Mouse (Mus musculus) forebrain, postnatal 0 days (tissue): ENCODE measurements at regions not wholly inside any gene's neighbourhood (a gene's known extent, or its start where the extent isn't known, plus 50 kb on each side); places are given as distances from the start of the nearest gene placed in this dataset.

ENCODE experiments used
- ATAC-seq: fragments of 200-750 bp; cut with Nextera tagmentation; 2 replicates; pipeline ENCODE4 v1.8.0; 2017; ENCODE audit warnings: mild to moderate bottlenecking, moderate library complexity
- DNase-seq: peaks from one replicate; pipeline ENCODE4 v3.0.0-alpha.2; 2015
- H3K27ac ChIP-seq: fragments of 300-500 bp; sonication (generic); 2 replicates; pipeline ENCODE4 v1.5.1; 2014; ENCODE audit warnings: low read depth, mild to moderate bottlenecking, antibody characterized with exemption, low read length, moderate library complexity, mixed read lengths
- H3K27me3 ChIP-seq: fragments of 300-500 bp; sonication (generic); 2 replicates; pipeline ENCODE4 v1.6.1; 2014; ENCODE audit warnings: mild to moderate bottlenecking, low read length, mixed read lengths; ENCODE audit not compliant: insufficient read depth
- H3K36me3 ChIP-seq: fragments of 300-500 bp; sonication (generic); 2 replicates; pipeline ENCODE4 v1.6.1; 2014; ENCODE audit warnings: mild to moderate bottlenecking, moderate library complexity; ENCODE audit not compliant: insufficient read depth
- H3K4me1 ChIP-seq: fragments of 300-500 bp; sonication (generic); 2 replicates; pipeline ENCODE4 v1.6.1; 2014; ENCODE audit warnings: antibody characterized with exemption; ENCODE audit not compliant: insufficient read depth
- H3K4me2 ChIP-seq: fragments of 300-500 bp; sonication (generic); 2 replicates; pipeline ENCODE4 v1.6.1; 2014; ENCODE audit warnings: low read depth, mild to moderate bottlenecking, moderate library complexity
- H3K4me3 ChIP-seq: fragments of 300-500 bp; sonication (generic); 2 replicates; pipeline ENCODE4 v1.5.1; 2014; ENCODE audit warnings: low read depth, low read length, mixed read lengths
- H3K9ac ChIP-seq: fragments of 300-500 bp; sonication (generic); 2 replicates; pipeline ENCODE4 v1.6.1; 2014; ENCODE audit warnings: mild to moderate bottlenecking
- H3K9me3 ChIP-seq: fragments of 300-500 bp; sonication (generic); 2 replicates; pipeline ENCODE4 v1.6.1; 2016; ENCODE audit warnings: low read length
- CTCF ChIP-seq: sonication (generic); IDR thresholded peaks from 2 replicates; pipeline ENCODE4 v1.5.1; 2016; ENCODE audit warnings: antibody characterized with exemption, control low read depth, low read depth
- WGBS: fragments of 180-500 bp; shearing (Covaris S2); extraction: QIAGEN DNeasy Blood & Tissue Kit; methylation state at CpG from one replicate; pipeline ENCODE4 v1.1.7; 2014; 5-methylcytosine and 5-hydroxymethylcytosine counted together

DNA sequence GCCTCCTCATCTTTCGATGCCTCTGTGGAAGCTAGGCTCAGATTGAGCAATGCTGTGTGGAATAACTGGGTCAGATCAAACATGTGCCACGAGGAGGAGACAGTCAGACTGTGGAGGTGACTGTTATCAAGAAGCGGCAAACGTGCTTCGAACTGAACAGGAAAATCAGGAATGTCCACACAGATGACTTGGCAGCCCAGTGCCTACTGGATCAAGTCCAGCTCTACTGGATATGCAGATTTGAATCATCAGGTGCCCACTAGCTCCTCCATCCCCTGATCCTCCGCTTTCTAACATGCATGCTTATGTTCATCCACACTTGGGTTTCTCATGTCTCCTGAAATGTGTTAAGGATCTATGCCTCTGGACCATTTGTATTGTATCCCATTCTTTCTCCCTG lies 79.7 kb downstream of the Klf4 start:
- no peaks in the 10 kb centered on the region for H3K4me1 ChIP-seq
- no peak overlapping the region for H3K4me3 ChIP-seq
- H3K9me3 ChIP-seq: no peaks in the 10 kb centered on the region
- WGBS: 83% methylated on average over 6 of the region's 6 CpGs
- no peak for TF ChIP-seq CTCF
- H3K27ac ChIP-seq: no peak overlapping the region
- H3K4me2 ChIP-seq: no peak overlapping the region
- no peak overlapping the region for H3K9ac ChIP-seq
- H3K36me3 ChIP-seq: no peaks in the 10 kb centered on the region
- ATAC-seq (no peak), DNase-seq (no peak)
- H3K27me3 ChIP-seq: no peaks in the 10 kb centered on the region

DNA sequence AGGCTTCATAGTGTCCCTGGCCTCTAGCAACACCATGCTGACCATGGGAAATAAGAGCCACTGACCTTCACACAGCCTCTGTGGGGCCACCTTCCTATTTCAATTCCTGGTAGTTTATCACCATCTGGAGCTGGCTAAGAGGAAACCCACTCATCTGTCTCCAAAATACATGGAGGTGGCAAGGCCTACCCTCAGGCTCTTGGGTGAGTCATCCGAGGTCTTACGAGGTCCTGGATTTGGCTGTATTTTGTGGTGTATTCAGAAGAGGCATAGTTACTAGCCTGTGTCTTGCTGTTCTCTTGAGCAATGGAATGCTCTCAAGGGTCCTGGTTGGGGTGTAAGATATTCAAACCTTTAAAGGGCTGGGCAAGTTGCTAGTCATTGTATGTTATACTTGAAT lies 80.6 kb downstream of the Klf4 start:
- Histone ChIP-seq H3K4me1 (no peaks in the 10 kb centered on the region), H3K9me3 (no peaks in the 10 kb centered on the region), H3K9ac (no peak overlapping the region), H3K4me3 (no peak overlapping the region), H3K36me3 (no peaks in the 10 kb centered on the region), H3K4me2 (no peak overlapping the region), H3K27ac (no peak overlapping the region), H3K27me3 (no peaks in the 10 kb centered on the region)
- TF ChIP-seq CTCF: no peak
- 98% methylated on average over 2 of the region's 2 CpGs for WGBS
- no peak for ATAC-seq
- DNase-seq: no peak

DNA sequence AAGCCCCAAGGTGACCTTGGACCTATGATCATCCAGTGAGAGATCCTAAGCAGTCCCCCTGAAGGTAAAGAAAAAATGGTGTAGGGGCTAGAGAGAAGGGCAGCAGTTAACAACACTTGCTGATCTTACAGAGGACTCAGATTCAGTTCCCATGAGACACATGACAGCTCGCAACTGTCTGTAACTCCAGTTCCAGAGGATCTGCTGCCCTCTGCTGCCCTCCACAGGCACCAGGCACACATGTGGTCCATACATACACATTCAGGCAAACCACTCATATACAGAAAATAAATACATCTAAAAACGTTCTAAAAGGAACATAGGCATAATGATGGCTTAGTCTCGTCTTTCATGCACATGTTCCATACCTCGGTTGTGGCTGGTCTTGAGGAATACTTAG lies 81.2 kb downstream of the Klf4 start:
- Histone ChIP-seq H3K4me1 (no peaks in the 10 kb centered on the region), H3K27me3 (no peaks in the 10 kb centered on the region), H3K4me3 (no peak overlapping the region), H3K27ac (no peak overlapping the region), H3K9ac (no peak overlapping the region), H3K4me2 (no peak overlapping the region), H3K9me3 (no peaks in the 10 kb centered on the region), H3K36me3 (no peaks in the 10 kb centered on the region)
- DNase-seq: no peak
- no peak for ATAC-seq
- TF ChIP-seq CTCF: peak; percentile 27; the same call in 1 of the 2 replicates
- 81% methylated on average over 4 of the region's 4 CpGs for WGBS

DNA sequence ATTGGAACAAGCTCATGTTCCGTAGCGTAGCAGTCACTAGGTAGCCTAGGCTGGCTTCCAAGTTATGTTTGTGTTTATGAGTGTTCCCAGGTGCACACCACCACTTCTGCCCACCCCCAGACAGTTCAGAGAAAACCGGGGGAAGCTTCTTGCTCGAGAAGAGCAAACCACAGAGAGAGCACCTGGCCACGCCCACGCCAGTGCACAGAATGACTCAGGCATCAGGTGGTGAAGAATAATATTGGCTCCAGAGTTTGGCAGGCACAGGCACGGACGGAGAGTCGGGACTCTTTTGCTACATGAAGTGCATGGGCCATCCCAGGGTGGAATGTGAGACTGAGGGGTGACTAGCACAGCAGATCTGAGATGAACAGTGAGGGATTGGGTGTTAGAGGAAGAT lies 88.8 kb downstream of the Klf4 start:
- H3K9ac ChIP-seq: no peak overlapping the region
- no peaks in the 10 kb centered on the region for H3K36me3 ChIP-seq
- no peaks in the 10 kb centered on the region for H3K27me3 ChIP-seq
- H3K4me3 ChIP-seq: no peak overlapping the region
- H3K4me2 ChIP-seq: no peak overlapping the region
- DNase-seq: no peak
- ATAC-seq: no peak
- H3K9me3 ChIP-seq: no peaks in the 10 kb centered on the region
- WGBS: 89% methylated on average over 9 of the region's 9 CpGs
- TF ChIP-seq CTCF: no peak
- H3K4me1 ChIP-seq: no peaks in the 10 kb centered on the region
- no peak overlapping the region for H3K27ac ChIP-seq

DNA sequence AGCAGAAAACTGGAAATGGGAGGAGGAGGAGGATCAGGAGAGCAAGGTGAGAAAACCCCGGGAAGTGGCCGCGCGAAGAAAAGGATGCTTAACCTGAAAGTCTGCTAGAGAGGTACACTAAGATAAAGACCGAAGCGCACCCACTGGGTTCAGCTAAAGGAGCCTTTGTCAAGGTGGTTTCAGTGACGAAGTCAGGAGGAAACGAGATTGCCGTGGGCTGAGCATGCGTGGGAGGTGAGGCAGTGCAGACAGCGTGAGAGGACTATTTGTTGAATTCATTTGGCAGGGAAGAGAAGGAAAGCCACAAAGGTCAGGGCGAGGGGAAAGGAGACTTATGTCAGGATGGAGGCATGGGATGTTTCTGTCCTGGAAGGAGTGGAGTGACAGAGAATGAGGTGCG lies 90.2 kb downstream of the Klf4 start:
- H3K36me3 ChIP-seq: no peaks in the 10 kb centered on the region
- H3K9me3 ChIP-seq: no peaks in the 10 kb centered on the region
- no peak for ATAC-seq
- TF ChIP-seq CTCF: no peak
- H3K4me1 ChIP-seq: no peaks in the 10 kb centered on the region
- H3K27me3 ChIP-seq: no peaks in the 10 kb centered on the region
- H3K9ac ChIP-seq: no peak overlapping the region
- no peak for DNase-seq
- H3K4me3 ChIP-seq: no peak overlapping the region
- no peak overlapping the region for H3K4me2 ChIP-seq
- no peak overlapping the region for H3K27ac ChIP-seq
- WGBS: 66% methylated on average over 13 of the region's 13 CpGs
